Mouse (Mus musculus) CH12.LX (cell line): ENCODE data around the gene Krtap22-2. TPM values are rescaled to one million over a fixed set of nuclear protein-coding genes. Genes with fewer than 3 reads are reported as not detected.
"Not testable (repeated sequence)": the region's sequence is repeated elsewhere in the genome, so short reads cannot be mapped to it uniquely, and the experiment has no call there.

Source experiments
- DNase-seq: peaks from one replicate; pipeline ENCODE4 v3.0.0-alpha.2; 2013; ENCODE audit errors: extremely low read depth
- H3K27ac ChIP-seq: 2 replicates; pipeline ENCODE4 v1.5.1; 2012; ENCODE audit warnings: low read depth, mild to moderate bottlenecking, control low read depth, moderate library complexity; ENCODE audit not compliant: insufficient read depth
- H3K27me3 ChIP-seq: replicated peaks from 2 replicates; pipeline ENCODE3; 2012; ENCODE audit warnings: inconsistent platforms
- H3K36me3 ChIP-seq, 2 experiments: replicated peaks in 1 of 2; 2 replicates each; pipeline versions ENCODE3 to v1.6.1; 2012; ENCODE audit warnings: inconsistent platforms in 1 of 2, low read length in 1 of 2, mild to moderate bottlenecking in 1 of 2, mixed read lengths in 1 of 2, moderate library complexity in 1 of 2; ENCODE audit not compliant: control insufficient read depth in 1 of 2, insufficient read depth in 1 of 2
- H3K4me1 ChIP-seq, 2 experiments: 2 replicates each; pipeline ENCODE4 v1.6.1; 2012; ENCODE audit warnings: inconsistent platforms in 1 of 2, moderate library complexity in 1 of 2; ENCODE audit not compliant: insufficient read depth in 2 of 2, control insufficient read depth in 1 of 2
- H3K4me2 ChIP-seq: 2 replicates; pipeline ENCODE4 v1.6.1; 2012; ENCODE audit warnings: low read depth, mild to moderate bottlenecking, control low read depth; ENCODE audit not compliant: poor library complexity, insufficient read depth, severe bottlenecking
- H3K4me3 ChIP-seq, 3 experiments: fragments of 150-350 bp in 1 of 3; sonication (generic) in 1 of 3; replicated peaks in 1 of 3; 2 replicates each; pipeline versions ENCODE3 to v1.5.1; 2011 to 2012; ENCODE audit warnings: low read depth in 2 of 3, low read length in 2 of 3, mild to moderate bottlenecking in 2 of 3, moderate library complexity in 2 of 3, control low read depth in 1 of 3, improper control_type of control experiment in 1 of 3, inconsistent platforms in 1 of 3, mixed read lengths in 1 of 3; ENCODE audit not compliant: poor library complexity in 1 of 3
- H3K79me2 ChIP-seq: replicated peaks from 2 replicates; pipeline ENCODE4 v1.6.1; 2012; ENCODE audit warnings: mild to moderate bottlenecking, moderate library complexity; ENCODE audit not compliant: control insufficient read depth, poor library complexity, insufficient read depth, severe bottlenecking; ENCODE audit errors: extremely low read depth
- H3K9ac ChIP-seq: 2 replicates; pipeline ENCODE4 v1.6.1; 2012; ENCODE audit warnings: low read depth, mild to moderate bottlenecking, control low read depth, moderate library complexity; ENCODE audit not compliant: insufficient read depth
- H3K9me3 ChIP-seq: replicated peaks from 2 replicates; pipeline ENCODE3; 2012; ENCODE audit warnings: low read length, inconsistent platforms, mixed read lengths
- CHD2 ChIP-seq: IDR thresholded peaks from 2 replicates; pipeline ENCODE4 v1.6.1; 2011; ENCODE audit warnings: low read length, improper control_type of control experiment
- E2F4 ChIP-seq: IDR thresholded peaks from 2 replicates; pipeline ENCODE4 v1.6.1; 2011; ENCODE audit warnings: low read depth, low read length, improper control_type of control experiment; ENCODE audit not compliant: insufficient replicate concordance
- ELF1 ChIP-seq: IDR thresholded peaks from 2 replicates; pipeline ENCODE4 v1.6.1; 2014; ENCODE audit warnings: low read depth, mild to moderate bottlenecking, inconsistent platforms, low read length, improper control_type of control experiment
- ETS1 ChIP-seq: conservative IDR thresholded peaks from 2 replicates; pipeline ENCODE4 v1.6.1; 2012; ENCODE audit warnings: low read depth, mild to moderate bottlenecking, inconsistent platforms, low read length, improper control_type of control experiment, moderate library complexity
- HCFC1 ChIP-seq: IDR thresholded peaks from 2 replicates; pipeline ENCODE4 v1.6.1; 2012; ENCODE audit warnings: low read depth, mild to moderate bottlenecking, inconsistent platforms, low read length, improper control_type of control experiment
- KAT2A ChIP-seq: IDR thresholded peaks from 2 replicates; pipeline ENCODE4 v1.6.1; 2012; ENCODE audit warnings: low read length, improper control_type of control experiment, inconsistent platforms; ENCODE audit not compliant: insufficient replicate concordance
- MAFK ChIP-seq: IDR thresholded peaks from 2 replicates; pipeline ENCODE4 v1.6.1; 2011; ENCODE audit warnings: low read length, improper control_type of control experiment; ENCODE audit not compliant: insufficient replicate concordance
- MAX ChIP-seq: IDR thresholded peaks from 2 replicates; pipeline ENCODE4 v1.6.1; 2011; ENCODE audit warnings: low read length, improper control_type of control experiment
- MAZ ChIP-seq: IDR thresholded peaks from 2 replicates; pipeline ENCODE4 v1.6.1; 2012; ENCODE audit warnings: low read depth, mild to moderate bottlenecking, inconsistent platforms, low read length, improper control_type of control experiment, moderate library complexity
- MEF2A ChIP-seq: IDR thresholded peaks from 2 replicates; pipeline ENCODE4 v1.6.1; 2014; ENCODE audit warnings: low read depth, mild to moderate bottlenecking, inconsistent platforms, low read length, improper control_type of control experiment, borderline replicate concordance
- MYC ChIP-seq: IDR thresholded peaks from 2 replicates; pipeline ENCODE4 v1.6.1; 2011; ENCODE audit warnings: low read depth, mild to moderate bottlenecking, improper control_type of control experiment, low read length
- NELFE ChIP-seq: IDR thresholded peaks from 2 replicates; pipeline ENCODE4 v1.6.1; 2011; ENCODE audit warnings: low read depth, low read length, improper control_type of control experiment
- NRF1 ChIP-seq: IDR thresholded peaks from 2 replicates; pipeline ENCODE4 v1.6.1; 2014; ENCODE audit warnings: low read depth, mild to moderate bottlenecking, inconsistent platforms, low read length, improper control_type of control experiment, moderate library complexity
- POLR2A ChIP-seq: IDR thresholded peaks from 2 replicates; pipeline ENCODE4 v1.6.1; 2011; ENCODE audit warnings: low read depth, mild to moderate bottlenecking, improper control_type of control experiment, low read length
- RCOR1 ChIP-seq: conservative IDR thresholded peaks from 2 replicates; pipeline ENCODE4 v1.6.1; 2012; ENCODE audit warnings: low read depth, mild to moderate bottlenecking, inconsistent platforms, low read length, improper control_type of control experiment
- SMC3 ChIP-seq: IDR thresholded peaks from 2 replicates; pipeline ENCODE4 v1.6.1; 2011; ENCODE audit warnings: low read depth, low read length, improper control_type of control experiment
- TBP ChIP-seq: conservative IDR thresholded peaks from 2 replicates; pipeline ENCODE4 v1.6.1; 2011; ENCODE audit warnings: low read depth, low read length, improper control_type of control experiment
- TCF12 ChIP-seq: IDR thresholded peaks from 2 replicates; pipeline ENCODE4 v1.6.1; 2014; ENCODE audit warnings: low read depth, mild to moderate bottlenecking, inconsistent platforms, low read length, improper control_type of control experiment
- UBTF ChIP-seq: IDR thresholded peaks from 2 replicates; pipeline ENCODE4 v1.6.1; 2012; ENCODE audit warnings: low read depth, mild to moderate bottlenecking, inconsistent platforms, low read length, improper control_type of control experiment, moderate library complexity
- USF2 ChIP-seq: conservative IDR thresholded peaks from 2 replicates; pipeline ENCODE4 v1.6.1; 2011; ENCODE audit warnings: low read depth, low read length, improper control_type of control experiment
- ZC3H11A ChIP-seq: IDR thresholded peaks from 2 replicates; pipeline ENCODE4 v1.6.1; 2012; ENCODE audit warnings: low read depth, mild to moderate bottlenecking, inconsistent platforms, low read length, improper control_type of control experiment
- ZNF384 ChIP-seq: IDR thresholded peaks from 2 replicates; pipeline ENCODE4 v1.6.1; 2012; ENCODE audit warnings: low read depth, low read length, improper control_type of control experiment, inconsistent platforms
- dilution Hi-C: fragments of 300-500 bp; cut with MboI; formaldehyde crosslinking; loops from 2 replicates; pipeline ENCODE4 v1.14.3; 2020; ENCODE audit warnings: low sequenced_read_pairs; ENCODE audit not compliant: extremely low pct_unique_long_range_greater_than_20kb, extremely low pct_ligation_motif_present
- in situ Hi-C: fragments of 300-500 bp; cut with MboI; formaldehyde crosslinking; loops from 3 replicates; pipeline ENCODE4 v1.14.3; 2019; ENCODE audit warnings: low sequenced_read_pairs, low pct_ligation_motif_present, low pct_unique_long_range_greater_than_20kb, mixed read lengths
- polyA plus RNA-seq: library from polyadenylated mRNA; unstranded; fragments of >175 nt; gene quantifications from 2 replicates; pipeline ENCODE4 v1.2.1, GENCODE M21; 2012; ENCODE audit warnings: low read depth; ENCODE audit not compliant: insufficient read length
- total RNA-seq, 2 experiments: library from RNA; depleted of rRNA; stranded (reverse); fragments of 300-350 nt in 1 of 2; fragments of >200 nt in 1 of 2; gene quantifications; 2 replicates each; pipeline ENCODE4 v1.2.3; 2012 to 2014

Gene Krtap22-2
- total and polyA plus RNA-seq, 3 experiments: not detected

- H3K9ac ChIP-seq, H3K4me3 ChIP-seq, H3K4me2 ChIP-seq, in situ Hi-C loops, H3K27me3 ChIP-seq, DNase-seq, H3K36me3 ChIP-seq, dilution Hi-C loops, H3K4me1 ChIP-seq, H3K79me2 ChIP-seq, H3K27ac ChIP-seq: not testable (repeated sequence)
- H3K9me3 ChIP-seq: peaks cover 50% of the 10 kb centered on the region
These were observed 4.4 kb upstream of the Krtap22-2 start, which contains the start of gene Gm10229 for GRCm38 (mm10) chr16:89014984-89015383. Gene Gm10229, plus strand, starts transcription at chr16:89015284.

- H3K4me2 ChIP-seq: no peak overlapping the region
- H3K4me1 ChIP-seq: no peaks in the 10 kb centered on the region
- TF ChIP-seq MAFK (peak; percentile 67; the same call in 1 of the 2 replicates), KAT2A (no peak), MAX (no peak), HCFC1 (no peak), ETS1 (no peak)
- H3K36me3 ChIP-seq: no peaks in the 10 kb centered on the region
- dilution Hi-C loops (no loop called here), in situ Hi-C loops (no loop called here)
- DNase-seq: no peak
- no peak overlapping the region for H3K9ac ChIP-seq
- no peaks in the 10 kb centered on the region for H3K27me3 ChIP-seq
- H3K27ac ChIP-seq: no peak overlapping the region
- H3K79me2 ChIP-seq: no peaks in the 10 kb centered on the region
- no peak overlapping the region for H3K4me3 ChIP-seq
- H3K9me3 ChIP-seq: peaks cover 49% of the 10 kb centered on the region
These were observed 3.4 kb upstream of the Krtap22-2 start for GRCm38 (mm10) chr16:89013973-89014372.

GRCm38 (mm10) chr16:88962773-88963172 is 47.8 kb downstream of the Krtap22-2 start, which contains the start of gene Krtap16-3:
Gene Krtap16-3, minus strand, starts transcription at chr16:88962873.
- in situ Hi-C loops (no loop called here), dilution Hi-C loops (no loop called here)
- Histone ChIP-seq H3K9me3 (peaks cover 21% of the 10 kb centered on the region), H3K36me3 (no peaks in the 10 kb centered on the region), H3K79me2 (no peaks in the 10 kb centered on the region), H3K4me1 (no peaks in the 10 kb centered on the region), H3K4me3 (no peak within 1 kb of the TSS), H3K9ac (no peak within 1 kb of the TSS), H3K4me2 (no peak within 1 kb of the TSS), H3K27ac (no peak within 1 kb of the TSS), H3K27me3 (no peaks in the 10 kb centered on the region)
- no peak for TF ChIP-seq TCF12
- no peak for TF ChIP-seq NRF1
- no peak for TF ChIP-seq UBTF
- TF ChIP-seq NELFE: no peak
- TF ChIP-seq TBP: no peak
- no peak for TF ChIP-seq ZC3H11A
- no peak for TF ChIP-seq MAZ
- no peak for TF ChIP-seq CHD2
- TF ChIP-seq MYC: no peak
- TF ChIP-seq E2F4: no peak
- TF ChIP-seq ELF1: no peak
- TF ChIP-seq POLR2A: no peak
- TF ChIP-seq MEF2A: no peak
- TF ChIP-seq USF2: no peak
- no peak for TF ChIP-seq RCOR1
- no peak for TF ChIP-seq ZNF384
- TF ChIP-seq SMC3: no peak
- no peak for DNase-seq
